Mouse (Mus musculus) heart, postnatal 0 days (tissue): Measurements from ENCODE around the gene Qser1. TPM values are rescaled to one million over a fixed set of nuclear protein-coding genes. Genes with fewer than 3 reads are reported as not detected.
"Not testable (repeated sequence)": the region's sequence is repeated elsewhere in the genome, so short reads cannot be mapped to it uniquely, and the experiment has no call there.

Source experiments
- ATAC-seq: fragments of 200-750 bp; cut with Nextera tagmentation; 2 replicates; pipeline ENCODE4 v1.8.0; 2017; ENCODE audit warnings: low read depth, moderate number of reproducible peaks, moderate library complexity; ENCODE audit not compliant: insufficient read depth
- DNase-seq: peaks from one replicate; pipeline ENCODE4 v3.0.0-alpha.2; 2016; ENCODE audit warnings: low spot score
- H3K27ac ChIP-seq: fragments of 300-500 bp; sonication (generic); 2 replicates; pipeline ENCODE4 v1.5.1; 2014; ENCODE audit warnings: low read depth, mild to moderate bottlenecking
- H3K27me3 ChIP-seq: fragments of 300-500 bp; sonication (generic); 2 replicates; pipeline ENCODE4 v1.6.1; 2014; ENCODE audit warnings: low read length, mixed read lengths; ENCODE audit not compliant: control insufficient read depth, insufficient read depth
- H3K36me3 ChIP-seq: fragments of 300-500 bp; sonication (generic); replicated peaks from 2 replicates; pipeline ENCODE4 v1.6.1; 2014; ENCODE audit warnings: low read length, mixed read lengths; ENCODE audit not compliant: control insufficient read depth, insufficient read depth
- H3K4me1 ChIP-seq: fragments of 300-500 bp; sonication (generic); 2 replicates; pipeline ENCODE4 v1.6.1; 2014; ENCODE audit warnings: antibody characterized with exemption; ENCODE audit not compliant: control insufficient read depth, insufficient read depth
- H3K4me2 ChIP-seq: fragments of 300-500 bp; sonication (generic); 2 replicates; pipeline ENCODE4 v1.6.1; 2014; ENCODE audit warnings: low read depth, mild to moderate bottlenecking, low read length, moderate library complexity
- H3K4me3 ChIP-seq: fragments of 300-500 bp; sonication (generic); 2 replicates; pipeline ENCODE4 v1.5.1; 2014; ENCODE audit warnings: low read depth, low read length
- H3K9ac ChIP-seq: fragments of 300-500 bp; sonication (generic); replicated peaks from 2 replicates; pipeline ENCODE4 v1.6.1; 2014; ENCODE audit warnings: low read depth, low read length, mixed read lengths
- H3K9me3 ChIP-seq: fragments of 300-500 bp; sonication (generic); replicated peaks from 2 replicates; pipeline ENCODE4 v1.6.1; 2016; ENCODE audit warnings: low read length; ENCODE audit not compliant: control insufficient read depth
- CTCF ChIP-seq: IDR thresholded peaks from 2 replicates; pipeline ENCODE4 v1.5.1; 2016; ENCODE audit warnings: antibody characterized with exemption, control low read depth, low read depth
- EP300 ChIP-seq: IDR thresholded peaks from 2 replicates; pipeline ENCODE4 v1.6.1; 2016; ENCODE audit warnings: antibody characterized with exemption, low read depth
- WGBS: fragments of 180-500 bp; shearing (Covaris S2); extraction: QIAGEN DNeasy Blood & Tissue Kit; methylation state at CpG from one replicate; pipeline ENCODE4 v1.1.7; 2014; 5-methylcytosine and 5-hydroxymethylcytosine counted together
- polyA plus RNA-seq: library from polyadenylated mRNA; unstranded; fragments of >200 nt; fragmentation: Nextera tagmentation; extraction: Ambion mirVana; gene quantifications from 2 replicates; pipeline ENCODE4 v1.2.1, GENCODE M21; 2015
- total RNA-seq: library from RNA; depleted of rRNA; stranded (reverse); fragments of >200 nt; gene quantifications from 2 replicates; pipeline ENCODE4 v1.2.3, GENCODE M21; 2014; ENCODE audit warnings: low replicate concordance; rRNA removed

Gene Qser1
- 7.6 and 13.1 TPM in 2 replicates for total RNA-seq
- polyA plus RNA-seq, result 3.3 and 3.4 TPM in 2 replicates

GRCm38 (mm10) chr2:104816371-104816827 lies at the start of gene Qser1:
Qser1 (minus strand) TSS chr2:104816760.
- Histone ChIP-seq H3K4me2 (peak within 1 kb of the TSS; percentile 86), H3K36me3 (no peaks in the 10 kb centered on the region), H3K27me3 (no peaks in the 10 kb centered on the region), H3K27ac (peak within 1 kb of the TSS; percentile 98), H3K9me3 (no peaks in the 10 kb centered on the region), H3K4me1 (peaks cover 17% of the 10 kb centered on the region), H3K9ac (peak within 1 kb of the TSS; percentile 99), H3K4me3 (peak within 1 kb of the TSS; percentile 97)
- TF ChIP-seq CTCF (no peak), EP300 (no peak)
- WGBS, result 1% methylated on average over 41 of the region's 50 CpGs
- DNase-seq, result no peak
- no peak for ATAC-seq

- no peak for TF ChIP-seq CTCF
- TF ChIP-seq EP300, result no peak
- ATAC-seq (no peak), DNase-seq (no peak)
- no peak overlapping the region for H3K4me3 ChIP-seq
- no peaks in the 10 kb centered on the region for H3K4me1 ChIP-seq
- no peaks in the 10 kb centered on the region for H3K9me3 ChIP-seq
- 79% methylated on average over 4 of the region's 4 CpGs for WGBS
- no peaks in the 10 kb centered on the region for H3K27me3 ChIP-seq
- H3K27ac ChIP-seq, result no peak overlapping the region
- no peaks in the 10 kb centered on the region for H3K36me3 ChIP-seq
- H3K4me2 ChIP-seq, result no peak overlapping the region
- H3K9ac ChIP-seq, result no peak overlapping the region
These were observed 47.8 kb upstream of the Qser1 start for GRCm38 (mm10) chr2:104864176-104864860.

- ATAC-seq (no peak), DNase-seq (no peak)
- Histone ChIP-seq H3K27ac (no peak overlapping the region), H3K9me3 (no peaks in the 10 kb centered on the region), H3K4me2 (no peak overlapping the region), H3K36me3 (no peaks in the 10 kb centered on the region), H3K4me1 (no peaks in the 10 kb centered on the region), H3K9ac (no peak overlapping the region), H3K27me3 (no peaks in the 10 kb centered on the region), H3K4me3 (no peak overlapping the region)
- TF ChIP-seq EP300, result no peak
- TF ChIP-seq CTCF, result no peak
- WGBS, result 74% methylated on average over 10 of the region's 10 CpGs
These were observed 43.9 kb upstream of the Qser1 start for GRCm38 (mm10) chr2:104860426-104860825.

- Histone ChIP-seq H3K4me3 (no peak overlapping the region), H3K4me1 (no peaks in the 10 kb centered on the region), H3K27me3 (no peaks in the 10 kb centered on the region), H3K9me3 (no peaks in the 10 kb centered on the region), H3K9ac (no peak overlapping the region), H3K27ac (no peak overlapping the region), H3K4me2 (no peak overlapping the region), H3K36me3 (no peaks in the 10 kb centered on the region)
- DNase-seq (no peak), ATAC-seq (no peak)
- WGBS, result 72% methylated on average over 5 of the region's 5 CpGs
- TF ChIP-seq EP300 (no peak), CTCF (no peak)
These were observed 42.5 kb upstream of the Qser1 start for GRCm38 (mm10) chr2:104859060-104859459.

- not testable (repeated sequence) for H3K4me1 ChIP-seq, H3K27ac ChIP-seq, H3K9ac ChIP-seq, DNase-seq, H3K4me3 ChIP-seq, H3K9me3 ChIP-seq, H3K36me3 ChIP-seq, H3K4me2 ChIP-seq, ATAC-seq, H3K27me3 ChIP-seq
- WGBS, result 72% methylated on average over 3 of the region's 3 CpGs
These were observed 41.5 kb upstream of the Qser1 start for GRCm38 (mm10) chr2:104858083-104858482.

GRCm38 (mm10) chr2:104856218-104856617 lies 39.7 kb upstream of the Qser1 start:
- H3K4me2 ChIP-seq, result no peak overlapping the region
- ATAC-seq, result no peak

More at GRCm38 (mm10) chr2:104856218-104856617, 39.7 kb upstream of the Qser1 start:
- peaks cover 3% of the 10 kb centered on the region; the same call in 1 of the 2 replicates for H3K27me3 ChIP-seq
- no peak overlapping the region for H3K27ac ChIP-seq
- H3K4me3 ChIP-seq, result no peak overlapping the region
- H3K36me3 ChIP-seq, result no peaks in the 10 kb centered on the region
- H3K9ac ChIP-seq, result no peak overlapping the region
- no peak for TF ChIP-seq CTCF
- no peak for TF ChIP-seq EP300
- no peak for DNase-seq
- 56% methylated on average over 1 of the region's 1 CpGs for WGBS
- H3K9me3 ChIP-seq, result no peaks in the 10 kb centered on the region
- H3K4me1 ChIP-seq, result no peaks in the 10 kb centered on the region
